Mouse (Mus musculus): ENCODE data around the gene Cdk1.

DNA sequence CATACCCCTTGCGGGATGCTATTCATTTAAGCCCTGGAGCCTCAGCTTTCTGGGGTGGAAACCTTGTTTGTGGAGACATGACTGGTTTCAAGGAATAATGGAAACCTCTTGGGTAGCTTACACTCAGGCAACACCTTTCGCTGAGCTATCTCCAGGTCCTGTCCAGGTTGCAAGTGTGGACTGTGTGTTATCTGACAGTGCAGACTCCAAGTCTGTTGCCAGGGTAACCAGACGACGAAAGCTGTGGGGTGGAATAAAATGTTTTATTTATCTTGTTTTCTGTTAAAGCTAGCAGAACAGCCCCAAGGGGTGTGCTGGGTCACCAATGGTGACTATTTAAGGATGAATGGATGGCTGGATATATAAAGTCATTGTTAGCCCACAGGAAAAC is 24.1 kb downstream of the Cdk1 start:
- TF ChIP-seq CTCF (IDR thresholded peaks at IDR 0.05; ENCODE audit: extremely low read depth, insufficient read depth, low read length) (no peak), POLR2A (IDR thresholded peaks at IDR 0.05; ENCODE audit: extremely low read depth, insufficient read depth, low read length) (no peak)
